8 mouse cellular contexts compared by ENCODE assay signal in the genomic region with DNA sequence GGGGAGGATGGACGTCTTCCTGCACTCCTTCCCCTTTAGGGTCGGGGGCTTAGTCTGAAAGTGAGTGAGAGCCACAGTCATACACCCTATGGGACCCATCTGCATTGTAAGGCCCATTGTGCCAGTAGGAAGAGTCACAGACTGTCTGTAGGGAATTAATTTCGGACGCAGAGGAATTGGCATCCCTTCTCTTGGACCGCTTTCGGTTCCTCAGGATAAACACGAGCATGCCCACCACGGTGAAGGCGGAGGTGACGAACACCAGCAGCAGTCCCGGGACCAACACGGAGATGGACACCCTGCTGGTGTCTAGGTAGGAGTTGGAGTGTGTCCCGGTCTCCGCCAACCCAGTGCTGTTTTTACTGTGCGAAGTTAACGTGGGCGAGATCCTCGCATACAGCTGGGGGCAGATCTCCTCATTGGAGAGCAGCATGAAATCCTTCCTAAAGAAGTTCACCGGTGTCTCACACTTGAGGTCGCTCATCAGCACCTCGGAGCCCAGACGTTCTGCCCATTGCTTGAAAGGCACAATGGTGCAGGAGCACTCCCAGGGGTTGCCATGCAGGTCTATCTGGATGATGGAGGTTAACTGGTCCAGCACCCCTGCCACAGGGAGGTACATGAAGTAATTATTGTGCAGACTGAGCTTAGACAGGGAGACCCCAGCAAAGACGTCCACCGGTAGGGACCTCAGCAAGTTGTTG. TPM values are rescaled to one million over a fixed set of nuclear protein-coding genes. Genes with fewer than 3 reads are reported as not detected.
DNase-seq lines count a peak whose midpoint lies in the region; ATAC-seq lines count a peak whose summit lies in the region.

No protein-coding gene starts in this region.

- WGBS in kidney, embryonic 16.5 days: under 1% methylated on average over 24 of the region's 24 CpGs
- WGBS in hindbrain, embryonic 16.5 days: 0% methylated on average over 24 of the region's 24 CpGs
- WGBS in limb, embryonic 11.5 days: under 1% methylated on average over 24 of the region's 24 CpGs

- no peak for DNase-seq in kidney, adult 11 months
- DNase-seq in embryo, embryonic 11 days: peak; percentile 14
- peak; percentile 33 for DNase-seq in limb, embryonic 11.5 days (ENCODE audit: low spot score)
- peak; percentile 51 for DNase-seq in retina, postnatal 1 day
- DNase-seq in thymus, postnatal 25 days: no peak

- peaks cover 36% of the 10 kb centered on the region for H3K27me3 ChIP-seq in kidney, embryonic 16.5 days (ENCODE audit: insufficient read depth, low read length)
- H3K27me3 ChIP-seq in hindbrain, embryonic 16.5 days (replicated peaks; ENCODE audit: control insufficient read depth, insufficient read depth, low read length): no peaks in the 10 kb centered on the region
- H3K27me3 ChIP-seq in limb, embryonic 11.5 days (ENCODE audit: control insufficient read depth, insufficient read depth, low read length): peaks cover 34% of the 10 kb centered on the region

- H3K27ac ChIP-seq in kidney, embryonic 16.5 days (ENCODE audit: low read length): no peak overlapping the region
- H3K27ac ChIP-seq in hindbrain, embryonic 16.5 days (ENCODE audit: low read depth, low read length): peak overlapping the region; percentile 90
- no peak overlapping the region for H3K27ac ChIP-seq in limb, embryonic 11.5 days (replicated peaks; ENCODE audit: low read depth, low read length)

- no peak; the same call in 1 of the 2 replicates for ATAC-seq in kidney, embryonic 16.5 days (ENCODE audit: low FRiP score, low TSS enrichment)
- ATAC-seq in hindbrain, embryonic 16.5 days: peak; percentile 25
- no peak for ATAC-seq in limb, embryonic 11.5 days (ENCODE audit: insufficient number of reproducible peaks, low FRiP score, low TSS enrichment, low read depth)
- ATAC-seq in inflammation-experienced regulatory T-cells, adult 6 months: no peak

- peak overlapping the region; percentile 33 for H3K9ac ChIP-seq in kidney, embryonic 16.5 days (replicated peaks; ENCODE audit: low read length)
- H3K9ac ChIP-seq in hindbrain, embryonic 16.5 days (ENCODE audit: low read depth, low read length): peak overlapping the region; percentile 78
- H3K9ac ChIP-seq in limb, embryonic 11.5 days (ENCODE audit: low read length): no peak overlapping the region

- H3K9me3 ChIP-seq in kidney, embryonic 16.5 days (ENCODE audit: low read length): no peaks in the 10 kb centered on the region
- no peaks in the 10 kb centered on the region for H3K9me3 ChIP-seq in hindbrain, embryonic 16.5 days (ENCODE audit: control insufficient read depth, low read length)
- no peaks in the 10 kb centered on the region for H3K9me3 ChIP-seq in limb, embryonic 11.5 days (ENCODE audit: control insufficient read depth, low read length)

- H3K4me3 ChIP-seq in kidney, embryonic 16.5 days (ENCODE audit: low read length): peak overlapping the region; percentile 44
- peak overlapping the region; percentile 62 for H3K4me3 ChIP-seq in hindbrain, embryonic 16.5 days (ENCODE audit: low read length)
- peak overlapping the region; percentile 20; the same call in 1 of the 2 replicates for H3K4me3 ChIP-seq in limb, embryonic 11.5 days (ENCODE audit: low read depth, low read length)

- H3K4me2 ChIP-seq in kidney, embryonic 16.5 days (replicated peaks; ENCODE audit: low read depth, low read length): peak overlapping the region; percentile 68
- peak overlapping the region; percentile 88 for H3K4me2 ChIP-seq in hindbrain, embryonic 16.5 days (ENCODE audit: low read length)
- peak overlapping the region; percentile 45 for H3K4me2 ChIP-seq in limb, embryonic 11.5 days (ENCODE audit: low read depth, severe bottlenecking)

- H3K36me3 ChIP-seq in kidney, embryonic 16.5 days (ENCODE audit: insufficient read depth, low read length): no peaks in the 10 kb centered on the region
- no peaks in the 10 kb centered on the region for H3K36me3 ChIP-seq in hindbrain, embryonic 16.5 days (ENCODE audit: control insufficient read depth, insufficient read depth, low read length)
- H3K36me3 ChIP-seq in limb, embryonic 11.5 days (ENCODE audit: control insufficient read depth, insufficient read depth, low read length): no peaks in the 10 kb centered on the region

- H3K4me1 ChIP-seq in kidney, embryonic 16.5 days (ENCODE audit: insufficient read depth, low read length): peaks cover 30% of the 10 kb centered on the region
- peaks cover 4% of the 10 kb centered on the region for H3K4me1 ChIP-seq in hindbrain, embryonic 16.5 days (ENCODE audit: control insufficient read depth, insufficient read depth, low read depth, low read length)
- H3K4me1 ChIP-seq in limb, embryonic 11.5 days (ENCODE audit: control insufficient read depth, insufficient read depth, low read length): no peaks in the 10 kb centered on the region; the same call in 1 of the 2 replicates

RNA-seq across cellular contexts. Expression of a gene that starts 2.7 kb away (rescaled TPM):
- polyA plus RNA-seq in kidney, embryonic 16.5 days (2015; fragmentation: Nextera tagmentation; extraction: Ambion mirVana): 0.79 and 0.94 TPM in 2 replicates
- 32.8 and 34.9 TPM in 2 replicates for polyA plus RNA-seq in hindbrain, embryonic 16.5 days (2015; fragmentation: Nextera tagmentation; extraction: Ambion mirVana)
- polyA plus RNA-seq in limb, embryonic 11.5 days (2014; fragmentation: Nextera tagmentation; extraction: Ambion mirVana): 0.44 and 0.54 TPM in 2 replicates
- polyA plus RNA-seq in inflammation-experienced regulatory T-cells, adult 6 months (2017; shearing (Covaris generic)): not detected

Comparison
In these comparisons a context has a peak if more than half of its experiments do, and no peak if none do; other contexts are left out.
1. DNase-seq: peak in embryo, embryonic 11 days (single experiment), limb, embryonic 11.5 days (single experiment) and retina, postnatal 1 day (single experiment); none in kidney, adult 11 months (single experiment) and thymus, postnatal 25 days (single experiment).
2. RNA of a gene that starts 2.7 kb away (polyA plus RNA-seq): 32.8 to 34.9 TPM in hindbrain, embryonic 16.5 days; 0.79 to 0.94 TPM in kidney, embryonic 16.5 days, 0.44 to 0.54 TPM in limb, embryonic 11.5 days and not detected in inflammation-experienced regulatory T-cells, adult 6 months; every median in the first group is over 10 times any median in the second.
3. Peak in every context shown above with its lines, with median percentiles within 50 percentile points of each other: H3K4me2 ChIP-seq and H3K4me3 ChIP-seq.